Mouse (Mus musculus): ENCODE data around the gene Parvb. TPM values are rescaled to one million over a fixed set of nuclear protein-coding genes. Genes with fewer than 3 reads are reported as not detected.

Parvb gene
- polyA plus RNA-seq (2012; rRNA removed): 19.6 and 25.3 TPM in 2 replicates

GRCm38 (mm10) chr15:84231721-84232561, at the start of gene Parvb:
Parvb (plus strand) TSS chr15:84232043.

DNA sequence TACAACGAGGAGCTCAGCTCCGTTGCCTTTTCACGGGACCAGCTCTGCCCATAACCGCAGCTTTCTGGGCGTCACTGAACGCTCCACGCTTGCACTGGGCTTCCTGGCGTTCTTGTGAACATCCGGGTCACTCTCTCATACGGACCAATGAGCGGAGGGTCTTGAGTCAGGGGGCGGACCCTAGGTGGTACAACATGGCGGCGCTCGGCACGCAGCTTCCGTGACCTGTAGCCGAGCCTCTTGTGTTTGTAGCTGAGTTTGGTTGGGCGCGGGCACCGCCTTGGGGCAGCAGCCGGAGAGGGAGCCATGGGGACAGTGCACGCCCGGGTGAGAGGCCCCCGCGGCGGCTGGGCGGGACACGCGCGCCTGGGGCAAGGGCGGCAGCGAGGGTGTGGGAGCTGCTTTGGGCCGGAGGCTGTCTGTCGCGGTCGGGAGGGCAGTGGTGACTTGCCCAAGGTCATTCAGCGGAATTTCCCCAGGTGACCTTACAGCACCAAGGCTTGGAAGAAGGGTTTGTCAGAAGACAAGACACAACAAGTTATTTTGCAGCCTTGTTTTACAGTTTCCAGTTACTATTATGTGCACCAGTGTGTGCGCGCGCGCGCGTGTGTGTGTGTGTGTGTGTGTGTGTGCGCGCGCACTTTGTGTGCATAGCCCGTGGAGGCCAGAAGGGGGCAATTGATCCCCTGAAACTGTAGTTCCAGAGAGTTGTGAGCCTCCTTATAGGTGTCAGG, 39.6 kb upstream of the Parvb start, which contains the start of gene Samm50:
Samm50 (plus strand) TSS at position 184 of the 734 bp plus-strand sequence.

GRCm38 (mm10) chr15:84323966-84324869, 92.4 kb downstream of the Parvb start, which contains the start of gene Parvg:
Parvg (plus strand) TSS chr15:84324026.

Other genes starting within 250 kb of the Parvb start
- 0.12 and 0.20 TPM in 2 replicates for gene Efcab6, start 166.7 kb upstream of the Parvb start, polyA plus RNA-seq (2012; rRNA removed)
- gene Sult4a1, start 126.3 kb upstream of the Parvb start, polyA plus RNA-seq (2012; rRNA removed): 12.6 and 13.2 TPM in 2 replicates
- gene Pnpla5, start 108.9 kb upstream of the Parvb start, polyA plus RNA-seq (2012; rRNA removed): not detected in 2 replicates
- gene Pnpla3, start 64.2 kb upstream of the Parvb start, polyA plus RNA-seq (2012; rRNA removed): 3.8 and 4.1 TPM in 2 replicates
- gene Samm50, start 39.8 kb upstream of the Parvb start, polyA plus RNA-seq (2012; rRNA removed): 27.4 and 28.7 TPM in 2 replicates
- gene Parvg, start 92.0 kb downstream of the Parvb start, polyA plus RNA-seq (2012; rRNA removed): 1.5 TPM in 2 replicates
- 8.1 and 8.7 TPM in 2 replicates for gene Shisal1, start 215.1 kb downstream of the Parvb start, polyA plus RNA-seq (2012; rRNA removed)